Mouse (Mus musculus): ENCODE data around the gene Tmem143. TPM values are rescaled to one million over a fixed set of nuclear protein-coding genes. Genes with fewer than 3 reads are reported as not detected.
"Not testable (repeated sequence)": the region's sequence is repeated elsewhere in the genome, so short reads cannot be mapped to it uniquely, and the experiment has no call there.

Gene Tmem143
- polyA plus RNA-seq, 1 experiment, result not detected

GRCm38 (mm10) chr7:45928626-45929295 lies 32.0 kb downstream of the Tmem143 start:
- TF ChIP-seq CTCF (IDR thresholded peaks at IDR 0.05; ENCODE audit: insufficient read depth, low read depth, low read length), result no peak
- TF ChIP-seq POLR2A (IDR thresholded peaks at IDR 0.05; ENCODE audit: insufficient read depth, low read depth, low read length), result no peak
- WGBS, result 20% methylated on average over 22 of the region's 23 CpGs
- H3K4me3 ChIP-seq (ENCODE audit: insufficient read depth, low read depth, low read length), result peak overlapping the region; percentile 4; the same call in 1 of the 2 replicates

GRCm38 (mm10) chr7:45929688-45930087 lies 32.9 kb downstream of the Tmem143 start:
- Histone ChIP-seq H3K27ac (ENCODE audit: insufficient read depth, low read depth, low read length) (no peak overlapping the region), H3K4me1 (ENCODE audit: control insufficient read depth, insufficient read depth, low read length) (peaks cover 6% of the 10 kb centered on the region), H3K4me3 (ENCODE audit: insufficient read depth, low read depth, low read length) (no peak overlapping the region)
- TF ChIP-seq POLR2A (IDR thresholded peaks at IDR 0.05; ENCODE audit: insufficient read depth, low read depth, low read length), result no peak
- no peak for TF ChIP-seq CTCF (IDR thresholded peaks at IDR 0.05; ENCODE audit: insufficient read depth, low read depth, low read length)
- 88% methylated on average over 1 of the region's 1 CpGs for WGBS

More at GRCm38 (mm10) chr7:45928626-45929295, 32.0 kb downstream of the Tmem143 start:
- no peak overlapping the region for H3K27ac ChIP-seq (ENCODE audit: insufficient read depth, low read depth, low read length)
- H3K4me1 ChIP-seq (ENCODE audit: control insufficient read depth, insufficient read depth, low read length), result peaks cover 12% of the 10 kb centered on the region

- H3K4me1 ChIP-seq (ENCODE audit: control insufficient read depth, insufficient read depth, low read length); H3K4me3 ChIP-seq (ENCODE audit: insufficient read depth, low read depth, low read length); H3K27ac ChIP-seq (ENCODE audit: insufficient read depth, low read depth, low read length): not testable (repeated sequence)
- 79% methylated on average over 12 of the region's 12 CpGs for WGBS
Measured at GRCm38 (mm10) chr7:45933766-45934165, 37.0 kb downstream of the Tmem143 start.

- no peak overlapping the region for H3K27ac ChIP-seq (ENCODE audit: insufficient read depth, low read depth, low read length)
- H3K4me3 ChIP-seq (ENCODE audit: insufficient read depth, low read depth, low read length), result no peak overlapping the region
- 11% methylated on average over 7 of the region's 7 CpGs for WGBS
- H3K4me1 ChIP-seq (ENCODE audit: control insufficient read depth, insufficient read depth, low read length), result no peaks in the 10 kb centered on the region
- TF ChIP-seq CTCF (IDR thresholded peaks at IDR 0.05; ENCODE audit: insufficient read depth, low read depth, low read length) (peak; percentile 47), POLR2A (IDR thresholded peaks at IDR 0.05; ENCODE audit: insufficient read depth, low read depth, low read length) (no peak)
Measured at GRCm38 (mm10) chr7:45935114-45935513, 38.4 kb downstream of the Tmem143 start.

GRCm38 (mm10) chr7:45939836-45940235 lies 43.1 kb downstream of the Tmem143 start:
- TF ChIP-seq CTCF (IDR thresholded peaks at IDR 0.05; ENCODE audit: insufficient read depth, low read depth, low read length), result no peak
- TF ChIP-seq POLR2A (IDR thresholded peaks at IDR 0.05; ENCODE audit: insufficient read depth, low read depth, low read length), result no peak
- no peak overlapping the region for H3K27ac ChIP-seq (ENCODE audit: insufficient read depth, low read depth, low read length)
- WGBS, result 57% methylated on average over 2 of the region's 2 CpGs
- H3K4me1 ChIP-seq (ENCODE audit: control insufficient read depth, insufficient read depth, low read length), result no peaks in the 10 kb centered on the region
- H3K4me3 ChIP-seq (ENCODE audit: insufficient read depth, low read depth, low read length), result no peak overlapping the region

GRCm38 (mm10) chr7:45941986-45942385 lies 45.2 kb downstream of the Tmem143 start:
- no peak overlapping the region for H3K27ac ChIP-seq (ENCODE audit: insufficient read depth, low read depth, low read length)
- no peak for TF ChIP-seq CTCF (IDR thresholded peaks at IDR 0.05; ENCODE audit: insufficient read depth, low read depth, low read length)
- no peak for TF ChIP-seq POLR2A (IDR thresholded peaks at IDR 0.05; ENCODE audit: insufficient read depth, low read depth, low read length)
- no peaks in the 10 kb centered on the region for H3K4me1 ChIP-seq (ENCODE audit: control insufficient read depth, insufficient read depth, low read length)
- 93% methylated on average over 9 of the region's 9 CpGs for WGBS
- no peak overlapping the region for H3K4me3 ChIP-seq (ENCODE audit: insufficient read depth, low read depth, low read length)

GRCm38 (mm10) chr7:45943280-45943679 lies 46.5 kb downstream of the Tmem143 start:
- H3K4me3 ChIP-seq (ENCODE audit: insufficient read depth, low read depth, low read length); H3K4me1 ChIP-seq (ENCODE audit: control insufficient read depth, insufficient read depth, low read length); H3K27ac ChIP-seq (ENCODE audit: insufficient read depth, low read depth, low read length): not testable (repeated sequence)
- 35% methylated on average over 1 of the region's 1 CpGs for WGBS

GRCm38 (mm10) chr7:45949061-45949460 lies 52.3 kb downstream of the Tmem143 start:
- Histone ChIP-seq H3K4me1 (ENCODE audit: control insufficient read depth, insufficient read depth, low read length) (no peaks in the 10 kb centered on the region), H3K4me3 (ENCODE audit: insufficient read depth, low read depth, low read length) (no peak overlapping the region), H3K27ac (ENCODE audit: insufficient read depth, low read depth, low read length) (no peak overlapping the region)
- TF ChIP-seq POLR2A (IDR thresholded peaks at IDR 0.05; ENCODE audit: insufficient read depth, low read depth, low read length) (no peak), CTCF (IDR thresholded peaks at IDR 0.05; ENCODE audit: insufficient read depth, low read depth, low read length) (no peak)
- 61% methylated on average over 4 of the region's 4 CpGs for WGBS

GRCm38 (mm10) chr7:45956611-45957010 lies 59.9 kb downstream of the Tmem143 start:
- Histone ChIP-seq H3K4me1 (ENCODE audit: control insufficient read depth, insufficient read depth, low read length) (no peaks in the 10 kb centered on the region), H3K4me3 (ENCODE audit: insufficient read depth, low read depth, low read length) (no peak overlapping the region), H3K27ac (ENCODE audit: insufficient read depth, low read depth, low read length) (no peak overlapping the region)
- no peak for TF ChIP-seq POLR2A (IDR thresholded peaks at IDR 0.05; ENCODE audit: insufficient read depth, low read depth, low read length)
- no peak for TF ChIP-seq CTCF (IDR thresholded peaks at IDR 0.05; ENCODE audit: insufficient read depth, low read depth, low read length)
- WGBS, result 59% methylated on average over 4 of the region's 4 CpGs

Other genes with a start within 250 kb of the Tmem143 start
- gene Fut2, start 230.5 kb upstream of the Tmem143 start, polyA plus RNA-seq (2012; ENCODE audit: insufficient read depth, insufficient read length, low replicate concordance, missing spikeins), result not detected in 2 replicates
- not detected in 2 replicates for gene Ntn5, start 212.9 kb upstream of the Tmem143 start, polyA plus RNA-seq (2012; ENCODE audit: insufficient read depth, insufficient read length, low replicate concordance, missing spikeins)
- not detected in 2 replicates for gene Sec1, start 202.5 kb upstream of the Tmem143 start, polyA plus RNA-seq (2012; ENCODE audit: insufficient read depth, insufficient read length, low replicate concordance, missing spikeins)
- not detected in 2 replicates for gene Car11, start 197.1 kb upstream of the Tmem143 start, polyA plus RNA-seq (2012; ENCODE audit: insufficient read depth, insufficient read length, low replicate concordance, missing spikeins)
- gene Dbp, start 191.9 kb upstream of the Tmem143 start, polyA plus RNA-seq (2012; ENCODE audit: insufficient read depth, insufficient read length, low replicate concordance, missing spikeins), result 386 TPM in 1 of 2 replicates, not detected in the other
- gene Rpl18, start 181.5 kb upstream of the Tmem143 start, polyA plus RNA-seq (2012; ENCODE audit: insufficient read depth, insufficient read length, low replicate concordance, missing spikeins), result not detected in 2 replicates
- gene Sphk2, start 178.9 kb upstream of the Tmem143 start, polyA plus RNA-seq (2012; ENCODE audit: insufficient read depth, insufficient read length, low replicate concordance, missing spikeins), result not detected in 2 replicates
- gene Fam83e, start 175.7 kb upstream of the Tmem143 start, polyA plus RNA-seq (2012; ENCODE audit: insufficient read depth, insufficient read length, low replicate concordance, missing spikeins), result not detected in 2 replicates
- gene Spaca4, start 171.1 kb upstream of the Tmem143 start, polyA plus RNA-seq (2012; ENCODE audit: insufficient read depth, insufficient read length, low replicate concordance, missing spikeins), result not detected in 2 replicates
- gene Lmtk3, start 113.2 kb upstream of the Tmem143 start, polyA plus RNA-seq (2012; ENCODE audit: insufficient read depth, insufficient read length, low replicate concordance, missing spikeins), result not detected in 2 replicates
- not detected in 2 replicates for gene Sult2b1, start 112.3 kb upstream of the Tmem143 start, polyA plus RNA-seq (2012; ENCODE audit: insufficient read depth, insufficient read length, low replicate concordance, missing spikeins)
- not detected in 2 replicates for gene Cyth2, start 82.4 kb upstream of the Tmem143 start, polyA plus RNA-seq (2012; ENCODE audit: insufficient read depth, insufficient read length, low replicate concordance, missing spikeins)
- not detected in 2 replicates for gene Kcnj14, start 72.2 kb upstream of the Tmem143 start, polyA plus RNA-seq (2012; ENCODE audit: insufficient read depth, insufficient read length, low replicate concordance, missing spikeins)
- not detected in 2 replicates for gene Grwd1, start 66.0 kb upstream of the Tmem143 start, polyA plus RNA-seq (2012; ENCODE audit: insufficient read depth, insufficient read length, low replicate concordance, missing spikeins)
- gene Kdelr1, start 24.2 kb upstream of the Tmem143 start, polyA plus RNA-seq (2012; ENCODE audit: insufficient read depth, insufficient read length, low replicate concordance, missing spikeins), result not detected in 2 replicates
- not detected in 2 replicates for gene Grin2d, start 18.6 kb upstream of the Tmem143 start, polyA plus RNA-seq (2012; ENCODE audit: insufficient read depth, insufficient read length, low replicate concordance, missing spikeins)
- not detected in 2 replicates for gene Syngr4, start 227 bp upstream of the Tmem143 start, polyA plus RNA-seq (2012; ENCODE audit: insufficient read depth, insufficient read length, low replicate concordance, missing spikeins)
- gene Emp3, start 24.5 kb downstream of the Tmem143 start, polyA plus RNA-seq (2012; ENCODE audit: insufficient read depth, insufficient read length, low replicate concordance, missing spikeins), result not detected in 2 replicates
- gene Ccdc114, start 27.1 kb downstream of the Tmem143 start, polyA plus RNA-seq (2012; ENCODE audit: insufficient read depth, insufficient read length, low replicate concordance, missing spikeins), result not detected in 2 replicates
- not detected in 2 replicates for gene Abcc6, start 133.4 kb downstream of the Tmem143 start, polyA plus RNA-seq (2012; ENCODE audit: insufficient read depth, insufficient read length, low replicate concordance, missing spikeins)
- gene Nomo1, start 136.8 kb downstream of the Tmem143 start, polyA plus RNA-seq (2012; ENCODE audit: insufficient read depth, insufficient read length, low replicate concordance, missing spikeins), result 117 TPM in 1 of 2 replicates, not detected in the other
- gene Kcnj11, start 203.8 kb downstream of the Tmem143 start, polyA plus RNA-seq (2012; ENCODE audit: insufficient read depth, insufficient read length, low replicate concordance, missing spikeins), result not detected in 2 replicates

Measured in olfactory bulb, adult 2 months (tissue).